Mouse (Mus musculus) midbrain, postnatal 0 days (tissue): ENCODE measurements around the gene Mgst1. TPM values are rescaled to one million over a fixed set of nuclear protein-coding genes. Genes with fewer than 3 reads are reported as not detected.
A peak's percentile ranks its signal among the peaks of the same experiment; 100 is the strongest.

ENCODE experiments used
- ATAC-seq: fragments of 200-750 bp; cut with Nextera tagmentation; 2 replicates; pipeline ENCODE4 v1.8.0; 2017; ENCODE audit warnings: moderate number of reproducible peaks, mild to moderate bottlenecking, moderate TSS enrichment, moderate library complexity; ENCODE audit not compliant: low FRiP score
- DNase-seq: peaks from one replicate; pipeline ENCODE4 v3.0.0-alpha.2; 2015; ENCODE audit warnings: low spot score
- H3K27ac ChIP-seq: fragments of 300-500 bp; sonication (generic); 2 replicates; pipeline ENCODE4 v1.5.1; 2014; ENCODE audit warnings: low read depth, mild to moderate bottlenecking, low read length, mixed read lengths
- H3K27me3 ChIP-seq: fragments of 300-500 bp; sonication (generic); 2 replicates; pipeline ENCODE4 v1.6.1; 2014; ENCODE audit warnings: low read length, control low read depth, mixed read lengths; ENCODE audit not compliant: insufficient read depth
- H3K36me3 ChIP-seq: fragments of 300-500 bp; sonication (generic); 2 replicates; pipeline ENCODE4 v1.6.1; 2014; ENCODE audit warnings: low read length, control low read depth, mixed read lengths; ENCODE audit not compliant: insufficient read depth
- H3K4me1 ChIP-seq: fragments of 300-500 bp; sonication (generic); 2 replicates; pipeline ENCODE4 v1.6.1; 2014; ENCODE audit warnings: mild to moderate bottlenecking, control low read depth, antibody characterized with exemption, low read length, mixed read lengths; ENCODE audit not compliant: insufficient read depth
- H3K4me2 ChIP-seq: fragments of 300-500 bp; sonication (generic); 2 replicates; pipeline ENCODE4 v1.6.1; 2014; ENCODE audit warnings: low read depth, mild to moderate bottlenecking, low read length, mixed read lengths; ENCODE audit not compliant: poor library complexity, severe bottlenecking
- H3K4me3 ChIP-seq: fragments of 300-500 bp; sonication (generic); 2 replicates; pipeline ENCODE4 v1.5.1; 2014; ENCODE audit warnings: low read depth, mild to moderate bottlenecking, low read length, moderate library complexity
- H3K9ac ChIP-seq: fragments of 300-500 bp; sonication (generic); replicated peaks from 2 replicates; pipeline ENCODE4 v1.6.1; 2014; ENCODE audit warnings: mild to moderate bottlenecking, low read length, moderate library complexity, mixed read lengths; ENCODE audit not compliant: poor library complexity, severe bottlenecking
- H3K9me3 ChIP-seq: fragments of 300-500 bp; sonication (generic); 2 replicates; pipeline ENCODE4 v1.6.1; 2016; ENCODE audit warnings: low read length, control low read depth
- CTCF ChIP-seq: IDR thresholded peaks from 2 replicates; pipeline ENCODE4 v1.5.1; 2016; ENCODE audit warnings: antibody characterized with exemption, mild to moderate bottlenecking
- WGBS: fragments of 180-500 bp; shearing (Covaris S2); extraction: QIAGEN DNeasy Blood & Tissue Kit; methylation state at CpG from one replicate; pipeline ENCODE4 v1.1.7; 2014; 5-methylcytosine and 5-hydroxymethylcytosine counted together
- polyA plus RNA-seq: library from polyadenylated mRNA; unstranded; fragments of >200 nt; fragmentation: Nextera tagmentation; extraction: Ambion mirVana; gene quantifications from 2 replicates; pipeline ENCODE4 v1.2.1, GENCODE M21; 2015
- total RNA-seq: library from RNA; depleted of rRNA; stranded (reverse); fragments of >200 nt; gene quantifications from 2 replicates; pipeline ENCODE4 v1.2.3, GENCODE M21; 2014; rRNA removed

Gene Mgst1
- total and polyA plus RNA-seq, 2 experiments from 2014 or later: 40.3 to 100 TPM

- Histone ChIP-seq H3K9ac (no peak overlapping the region), H3K4me3 (no peak overlapping the region), H3K4me2 (no peak overlapping the region), H3K36me3 (no peaks in the 10 kb centered on the region), H3K27ac (no peak overlapping the region), H3K4me1 (no peaks in the 10 kb centered on the region), H3K27me3 (0 out of 2 replicates have a peak, but pooled peaks cover 3% of the 10 kb centered on the region), H3K9me3 (no peaks in the 10 kb centered on the region)
- ATAC-seq: no peak
- DNase-seq: no peak
- WGBS: 95% methylated on average over 7 of the region's 7 CpGs
- no peak for TF ChIP-seq CTCF
Observed at GRCm38 (mm10) chr6:138142604-138143003, 2.5 kb downstream of the Mgst1 start.

- H3K4me2 ChIP-seq: no peak overlapping the region
- no peak overlapping the region for H3K9ac ChIP-seq
- DNase-seq: no peak
- no peak for TF ChIP-seq CTCF
- 91% methylated on average over 3 of the region's 3 CpGs for WGBS
- no peaks in the 10 kb centered on the region for H3K9me3 ChIP-seq
- H3K27ac ChIP-seq: no peak overlapping the region
- ATAC-seq: no peak
- no peaks in the 10 kb centered on the region for H3K36me3 ChIP-seq
- 0 out of 2 replicates have a peak, but pooled peaks cover 3% of the 10 kb centered on the region for H3K27me3 ChIP-seq
- H3K4me3 ChIP-seq: no peak overlapping the region
- H3K4me1 ChIP-seq: no peaks in the 10 kb centered on the region
Observed at GRCm38 (mm10) chr6:138143450-138143849, 3.3 kb downstream of the Mgst1 start.

- Histone ChIP-seq H3K36me3 (no peaks in the 10 kb centered on the region), H3K4me1 (no peaks in the 10 kb centered on the region), H3K9me3 (no peaks in the 10 kb centered on the region), H3K27ac (no peak overlapping the region), H3K4me2 (no peak overlapping the region), H3K27me3 (no peaks in the 10 kb centered on the region), H3K9ac (no peak overlapping the region), H3K4me3 (no peak overlapping the region)
- TF ChIP-seq CTCF: peak; percentile 85
- peak; percentile 58 for DNase-seq
- ATAC-seq: no peak
- WGBS: 26% methylated on average over 5 of the region's 5 CpGs
Observed at GRCm38 (mm10) chr6:138153111-138153510, 13.0 kb downstream of the Mgst1 start.

GRCm38 (mm10) chr6:138163920-138164319 lies 23.8 kb downstream of the Mgst1 start:
- Histone ChIP-seq H3K9ac (no peak overlapping the region), H3K27ac (no peak overlapping the region), H3K4me1 (no peaks in the 10 kb centered on the region), H3K36me3 (no peaks in the 10 kb centered on the region), H3K4me2 (no peak overlapping the region), H3K27me3 (no peaks in the 10 kb centered on the region), H3K4me3 (no peak overlapping the region), H3K9me3 (no peaks in the 10 kb centered on the region)
- WGBS: 80% methylated on average over 7 of the region's 7 CpGs
- DNase-seq: peak; percentile 19
- ATAC-seq: no peak; the same call in 1 of the 2 replicates
- TF ChIP-seq CTCF: peak; percentile 70

GRCm38 (mm10) chr6:138171480-138172224 lies 31.5 kb downstream of the Mgst1 start:
- ATAC-seq (peak; percentile 75), DNase-seq (peak; percentile 84)
- Histone ChIP-seq H3K9me3 (no peaks in the 10 kb centered on the region), H3K27ac (no peak overlapping the region), H3K4me1 (no peaks in the 10 kb centered on the region), H3K4me2 (no peak overlapping the region), H3K36me3 (no peaks in the 10 kb centered on the region), H3K27me3 (no peaks in the 10 kb centered on the region), H3K4me3 (no peak overlapping the region), H3K9ac (no peak overlapping the region)
- TF ChIP-seq CTCF: peak; percentile 84
- 73% methylated on average over 15 of the region's 15 CpGs for WGBS

Other genes starting within 250 kb of the Mgst1 start
- gene Slc15a5, start 60.4 kb upstream of the Mgst1 start, total RNA-seq: 0.11 and 0.28 TPM in 2 replicates
- gene Slc15a5, start 60.4 kb upstream of the Mgst1 start, polyA plus RNA-seq: 0.11 and 0.96 TPM in 2 replicates